Mouse (Mus musculus) ovary, postnatal 36 days (tissue): ENCODE results near the gene Mrgprb3.

Source experiments
- DNase-seq: peaks from one replicate; pipeline ENCODE4 v3.0.0; 2022; ENCODE audit warnings: low spot score, mixed read lengths

Gene Mrgprb3

GRCm38 (mm10) chr7:48643711-48644110 lies at the start of gene Mrgprb3:
Gene Mrgprb3 (minus strand): TSS chr7:48643811.
- no peak for DNase-seq
